Mouse (Mus musculus): ENCODE measurements around the gene Tmprss7. TPM values are rescaled to one million over a fixed set of nuclear protein-coding genes. Genes with fewer than 3 reads are reported as not detected.

The Tmprss7 gene
- polyA plus RNA-seq, 1 experiment from 2014 or later = 0.12 TPM

DNA sequence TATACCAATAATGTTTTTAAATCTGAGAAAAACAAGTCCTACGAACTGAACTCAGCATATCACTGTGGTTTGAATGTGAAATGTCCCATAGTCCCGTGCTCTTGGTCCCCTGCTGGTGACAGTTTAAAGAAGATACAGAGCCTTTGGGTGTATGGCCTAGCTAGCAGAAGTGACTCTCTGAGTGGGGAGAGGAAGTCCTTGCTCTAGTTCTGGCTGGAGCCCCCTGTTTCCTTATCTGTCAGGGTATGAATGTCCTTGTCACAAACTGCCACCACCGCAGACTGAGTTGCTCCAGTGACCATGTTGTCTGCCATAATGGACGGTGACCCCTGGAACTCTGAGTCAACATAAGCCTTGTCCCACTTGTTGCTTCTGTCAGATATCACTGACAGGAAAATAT lies 70.2 kb downstream of the Tmprss7 start:
- Histone ChIP-seq H3K9ac (ENCODE audit: low read depth, low read length) (no peak overlapping the region), H3K4me3 (ENCODE audit: low read length) (no peak overlapping the region), H3K4me2 (ENCODE audit: low read depth, low read length) (no peak overlapping the region), H3K9me3 (ENCODE audit: control insufficient read depth, low read length) (no peaks in the 10 kb centered on the region), H3K27me3 (replicated peaks; ENCODE audit: control insufficient read depth, insufficient read depth, low read length) (no peaks in the 10 kb centered on the region), H3K36me3 (ENCODE audit: control insufficient read depth, insufficient read depth, low read length) (no peaks in the 10 kb centered on the region), H3K4me1 (ENCODE audit: control insufficient read depth, insufficient read depth, low read length) (no peaks in the 10 kb centered on the region), H3K27ac (ENCODE audit: low read length) (no peak overlapping the region)
- 88% methylated on average over 4 of the region's 4 CpGs for WGBS
- ATAC-seq = no peak

DNA sequence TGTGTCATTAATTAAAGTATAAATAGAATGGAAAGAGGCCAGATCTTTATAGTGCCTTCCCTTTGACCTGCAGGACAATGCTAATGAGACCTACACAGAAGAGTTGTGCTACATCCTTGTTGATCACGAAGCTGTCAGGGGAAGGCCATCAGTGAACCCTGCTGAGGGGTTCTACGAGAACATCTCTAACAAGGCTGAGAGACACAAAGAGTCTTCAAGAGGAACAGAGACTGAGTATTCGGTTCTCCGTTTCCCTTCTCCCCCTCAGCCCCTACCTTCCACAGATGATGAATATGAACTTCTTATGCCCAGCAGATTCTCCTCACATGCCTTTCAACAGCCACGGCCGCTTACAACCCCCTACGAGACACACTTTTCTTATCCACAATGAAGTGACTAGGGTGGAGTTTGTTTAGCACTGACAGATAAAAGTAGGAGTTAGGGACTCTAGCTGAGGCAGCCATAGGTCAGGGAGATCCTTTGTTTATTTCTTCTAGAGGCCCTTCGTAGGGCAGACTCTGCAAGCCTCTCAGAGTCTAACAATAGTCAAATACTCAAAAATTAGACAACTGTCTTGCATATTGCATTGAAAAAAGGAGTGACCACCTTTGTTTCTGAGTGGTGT lies 73.6 kb downstream of the Tmprss7 start:
- Histone ChIP-seq H3K9me3 (ENCODE audit: control insufficient read depth, low read length) (no peaks in the 10 kb centered on the region), H3K27ac (ENCODE audit: low read length) (no peak overlapping the region), H3K9ac (ENCODE audit: low read depth, low read length) (no peak overlapping the region), H3K4me3 (ENCODE audit: low read length) (no peak overlapping the region), H3K27me3 (replicated peaks; ENCODE audit: control insufficient read depth, insufficient read depth, low read length) (no peaks in the 10 kb centered on the region), H3K4me1 (ENCODE audit: control insufficient read depth, insufficient read depth, low read length) (no peaks in the 10 kb centered on the region), H3K36me3 (ENCODE audit: control insufficient read depth, insufficient read depth, low read length) (no peaks in the 10 kb centered on the region), H3K4me2 (ENCODE audit: low read depth, low read length) (no peak overlapping the region)
- no peak for ATAC-seq
- 62% methylated on average over 8 of the region's 8 CpGs for WGBS

DNA sequence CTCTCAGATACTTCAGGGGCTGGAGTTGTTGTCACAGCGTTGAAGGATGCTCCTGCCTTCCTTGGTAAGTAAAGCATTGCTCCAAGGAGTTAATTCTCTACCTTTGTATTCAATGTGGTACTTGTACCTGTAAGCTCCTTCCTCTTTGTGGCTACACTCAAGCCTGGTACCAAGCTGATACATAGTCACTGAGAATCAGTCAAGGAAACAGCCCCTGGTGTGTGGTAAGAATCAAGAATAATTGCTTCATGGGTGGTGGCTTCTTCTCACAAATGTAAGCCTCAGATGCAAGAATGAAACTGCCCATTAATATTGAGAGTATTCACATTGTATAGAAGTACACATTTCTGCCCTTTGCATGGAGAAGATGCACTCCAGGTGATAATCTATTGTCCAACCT lies 77.5 kb downstream of the Tmprss7 start:
- H3K27me3 ChIP-seq (replicated peaks; ENCODE audit: control insufficient read depth, insufficient read depth, low read length) = no peaks in the 10 kb centered on the region
- no peak for ATAC-seq
- WGBS = 88% methylated on average over 1 of the region's 1 CpGs
- no peak overlapping the region for H3K9ac ChIP-seq (ENCODE audit: low read depth, low read length)
- no peak overlapping the region for H3K4me2 ChIP-seq (ENCODE audit: low read depth, low read length)
- H3K4me1 ChIP-seq (ENCODE audit: control insufficient read depth, insufficient read depth, low read length) = no peaks in the 10 kb centered on the region
- H3K4me3 ChIP-seq (ENCODE audit: low read length) = no peak overlapping the region
- no peaks in the 10 kb centered on the region for H3K36me3 ChIP-seq (ENCODE audit: control insufficient read depth, insufficient read depth, low read length)
- H3K9me3 ChIP-seq (ENCODE audit: control insufficient read depth, low read length) = no peaks in the 10 kb centered on the region
- no peak overlapping the region for H3K27ac ChIP-seq (ENCODE audit: low read length)

DNA sequence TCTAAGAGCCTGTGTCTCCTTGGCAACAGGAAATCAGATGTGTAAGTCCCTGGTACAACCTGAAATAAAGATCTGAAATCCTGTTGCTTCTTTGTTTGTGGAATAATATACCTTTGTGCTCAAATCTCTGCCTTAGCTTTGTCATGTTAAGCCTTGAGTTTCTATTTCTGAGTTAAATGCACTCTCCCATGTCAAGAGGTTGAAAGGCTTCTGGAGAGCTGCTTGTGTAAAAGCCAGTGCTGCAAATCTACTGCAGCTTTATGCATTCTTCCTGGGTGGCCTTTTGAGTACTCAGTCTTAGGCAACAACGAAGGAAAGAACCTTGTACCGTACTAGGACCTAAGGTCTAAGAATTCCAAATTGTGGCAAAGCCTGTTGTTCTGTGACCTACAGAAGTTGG lies 80.2 kb downstream of the Tmprss7 start:
- no peak overlapping the region for H3K4me2 ChIP-seq (ENCODE audit: low read depth, low read length)
- H3K9ac ChIP-seq (ENCODE audit: low read depth, low read length) = no peak overlapping the region
- ATAC-seq = no peak
- 57% methylated on average over 2 of the region's 2 CpGs for WGBS
- H3K4me3 ChIP-seq (ENCODE audit: low read length) = no peak overlapping the region
- no peaks in the 10 kb centered on the region for H3K27me3 ChIP-seq (replicated peaks; ENCODE audit: control insufficient read depth, insufficient read depth, low read length)
- H3K36me3 ChIP-seq (ENCODE audit: control insufficient read depth, insufficient read depth, low read length) = no peaks in the 10 kb centered on the region
- H3K27ac ChIP-seq (ENCODE audit: low read length) = no peak overlapping the region
- no peaks in the 10 kb centered on the region for H3K9me3 ChIP-seq (ENCODE audit: control insufficient read depth, low read length)
- H3K4me1 ChIP-seq (ENCODE audit: control insufficient read depth, insufficient read depth, low read length) = peaks cover 7% of the 10 kb centered on the region

DNA sequence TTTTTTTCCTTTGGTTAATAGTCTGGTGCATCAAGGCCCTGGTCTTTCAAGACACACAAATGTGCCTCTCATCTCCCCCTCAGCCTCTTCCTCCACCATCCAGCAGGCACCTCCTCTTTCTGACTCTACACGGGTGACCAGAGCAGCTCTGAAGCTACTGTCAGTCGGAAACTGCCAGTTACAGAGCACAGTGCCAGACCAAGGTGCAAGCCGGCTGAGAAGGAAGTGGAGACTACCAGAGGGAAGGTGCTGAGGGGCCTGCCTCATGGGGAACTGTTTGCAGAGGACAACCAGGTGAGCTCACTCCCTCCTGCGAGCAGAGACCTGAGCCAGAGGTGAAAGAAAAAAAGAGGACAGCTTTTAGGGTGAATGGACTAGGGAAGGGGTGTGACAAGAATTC lies 83.2 kb downstream of the Tmprss7 start, which contains the start of gene Gcsam:
Gene Gcsam, plus strand, starts transcription at position 114 of the 400 bp plus-strand sequence.
- Histone ChIP-seq H3K27ac (ENCODE audit: low read length) (0 out of 2 replicates have a peak within 1 kb of the TSS, but pooled peaks have one; percentile 27), H3K4me3 (ENCODE audit: low read length) (no peak within 1 kb of the TSS), H3K9ac (ENCODE audit: low read depth, low read length) (no peak within 1 kb of the TSS), H3K4me1 (ENCODE audit: control insufficient read depth, insufficient read depth, low read length) (peaks cover 11% of the 10 kb centered on the region), H3K36me3 (ENCODE audit: control insufficient read depth, insufficient read depth, low read length) (no peaks in the 10 kb centered on the region), H3K9me3 (ENCODE audit: control insufficient read depth, low read length) (no peaks in the 10 kb centered on the region), H3K4me2 (ENCODE audit: low read depth, low read length) (no peak within 1 kb of the TSS), H3K27me3 (replicated peaks; ENCODE audit: control insufficient read depth, insufficient read depth, low read length) (no peaks in the 10 kb centered on the region)
- WGBS = 50% methylated on average over 4 of the region's 4 CpGs
- ATAC-seq = peak; percentile 63

DNA sequence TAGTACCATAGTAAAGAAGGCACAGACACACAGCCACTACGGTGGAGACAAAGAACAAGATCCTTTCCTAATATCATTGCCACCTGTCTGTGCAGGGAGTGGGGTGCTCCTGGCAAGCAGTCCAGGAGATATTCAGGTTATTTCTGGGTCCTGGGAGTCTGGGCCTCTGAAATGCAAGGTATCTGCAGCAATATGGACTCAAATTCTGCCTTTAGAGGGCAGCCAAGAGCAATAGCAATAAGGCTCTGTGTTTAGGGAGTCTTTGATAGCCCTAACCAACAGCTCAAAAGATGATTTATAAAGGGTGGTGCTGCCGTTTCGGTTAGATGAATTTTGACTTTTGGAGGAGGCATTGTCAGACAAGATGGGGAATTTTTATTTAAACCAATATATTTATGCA lies 84.2 kb downstream of the Tmprss7 start:
- Histone ChIP-seq H3K4me2 (ENCODE audit: low read depth, low read length) (no peak overlapping the region), H3K27me3 (replicated peaks; ENCODE audit: control insufficient read depth, insufficient read depth, low read length) (no peaks in the 10 kb centered on the region), H3K4me3 (ENCODE audit: low read length) (no peak overlapping the region), H3K9ac (ENCODE audit: low read depth, low read length) (no peak overlapping the region), H3K27ac (ENCODE audit: low read length) (0 out of 2 replicates have a peak overlapping the region, but pooled peaks have one; percentile 27), H3K36me3 (ENCODE audit: control insufficient read depth, insufficient read depth, low read length) (no peaks in the 10 kb centered on the region), H3K4me1 (ENCODE audit: control insufficient read depth, insufficient read depth, low read length) (peaks cover 11% of the 10 kb centered on the region), H3K9me3 (ENCODE audit: control insufficient read depth, low read length) (no peaks in the 10 kb centered on the region)
- ATAC-seq = peak; percentile 22
- WGBS = 68% methylated on average over 3 of the region's 3 CpGs

DNA sequence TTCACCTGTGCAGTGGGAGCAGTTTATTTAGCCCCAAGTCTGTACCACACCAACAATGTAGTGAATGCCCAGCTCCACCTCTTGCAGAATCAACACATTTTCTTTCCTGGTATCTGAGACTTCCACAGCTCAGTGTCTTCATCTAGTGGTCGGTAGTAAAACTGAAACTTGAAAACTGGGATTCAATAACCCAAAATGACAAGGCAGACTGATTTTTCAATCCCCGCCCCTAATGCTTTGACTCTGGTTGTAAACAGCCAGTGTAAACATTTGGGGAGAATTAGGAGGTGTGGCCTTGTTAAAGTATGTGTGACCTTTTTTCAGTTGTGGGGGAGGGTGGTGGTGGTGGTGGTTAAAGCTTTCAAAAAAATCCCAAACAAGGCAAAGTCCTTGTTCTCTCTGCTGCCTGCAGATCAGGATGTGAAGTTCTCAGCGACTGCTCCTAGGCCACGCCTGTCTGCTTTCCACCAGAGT lies 84.9 kb downstream of the Tmprss7 start:
- Histone ChIP-seq H3K9me3 (ENCODE audit: control insufficient read depth, low read length) (no peaks in the 10 kb centered on the region), H3K36me3 (ENCODE audit: control insufficient read depth, insufficient read depth, low read length) (no peaks in the 10 kb centered on the region), H3K27me3 (replicated peaks; ENCODE audit: control insufficient read depth, insufficient read depth, low read length) (no peaks in the 10 kb centered on the region), H3K9ac (ENCODE audit: low read depth, low read length) (no peak overlapping the region), H3K27ac (ENCODE audit: low read length) (peak overlapping the region; percentile 27; the same call in 1 of the 2 replicates), H3K4me3 (ENCODE audit: low read length) (no peak overlapping the region), H3K4me2 (ENCODE audit: low read depth, low read length) (no peak overlapping the region), H3K4me1 (ENCODE audit: control insufficient read depth, insufficient read depth, low read length) (peaks cover 11% of the 10 kb centered on the region)
- ATAC-seq = peak; percentile 86
- WGBS = 19% methylated on average over 4 of the region's 4 CpGs

Other genes with a start within 250 kb of the Tmprss7 start
- 2.1 and 2.4 TPM in 2 replicates for gene Gm609, start 200.7 kb downstream of the Tmprss7 start, polyA plus RNA-seq (2015; fragmentation: Nextera tagmentation; extraction: Ambion mirVana)
- gene Gm17783, start 161.6 kb downstream of the Tmprss7 start, polyA plus RNA-seq (2015; fragmentation: Nextera tagmentation; extraction: Ambion mirVana) = 7.2 and 7.6 TPM in 2 replicates
- gene Slc9c1, start 158.3 kb downstream of the Tmprss7 start, polyA plus RNA-seq (2015; fragmentation: Nextera tagmentation; extraction: Ambion mirVana) = 0.05 TPM in 1 of 2 replicates, not detected in the other
- 0.12 and 0.40 TPM in 2 replicates for gene Gcsam, start 83.3 kb downstream of the Tmprss7 start, polyA plus RNA-seq (2015; fragmentation: Nextera tagmentation; extraction: Ambion mirVana)
- gene BC016579, start 39.6 kb downstream of the Tmprss7 start, polyA plus RNA-seq (2015; fragmentation: Nextera tagmentation; extraction: Ambion mirVana) = 4.8 and 5.2 TPM in 2 replicates
- 21.0 and 24.7 TPM in 2 replicates for gene Tagln3, start 30.9 kb upstream of the Tmprss7 start, polyA plus RNA-seq (2015; fragmentation: Nextera tagmentation; extraction: Ambion mirVana)
- gene Abhd10, start 49.3 kb upstream of the Tmprss7 start, polyA plus RNA-seq (2015; fragmentation: Nextera tagmentation; extraction: Ambion mirVana) = 29.3 and 35.2 TPM in 2 replicates